Mouse (Mus musculus) liver, adult 2 months (tissue): ENCODE results near the gene Slit1.

Source experiments
- CTCF ChIP-seq: fragments of 200-500 bp; IDR thresholded peaks from 2 replicates; pipeline ENCODE4 v1.5.1; 2011; ENCODE audit warnings: low read depth, low read length, control low read depth
- POLR2A ChIP-seq: fragments of 200-500 bp; IDR thresholded peaks from 2 replicates; pipeline ENCODE4 v1.6.1; 2011; ENCODE audit warnings: low read length, control low read depth; ENCODE audit not compliant: insufficient read depth; ENCODE audit errors: extremely low read depth

GRCm38 (mm10) chr19:41677575-41677974, 65.9 kb downstream of the Slit1 start:
- TF ChIP-seq CTCF (no peak), POLR2A (no peak)
